Comparison of ENCODE assay signal across 9 mouse cellular contexts in genomic region chr6:48538841-48539737, GRCm38 (mm10). TPM values are rescaled to one million over a fixed set of nuclear protein-coding genes. Genes with fewer than 3 reads are reported as not detected.
DNase-seq lines count a peak whose midpoint lies in the region; ATAC-seq and TF ChIP-seq lines count a peak whose summit lies in the region.
"Had no signal": no experiment of that assay in that cellular context is flagged by ENCODE, and none has a peak within 500 bp of the region (broad histone marks: within the 10 kb centered on the region; RNA-seq: fewer than 3 reads in every experiment).

No protein-coding gene starts in this region.

- H3K4me1 ChIP-seq in E14TG2a.4 (replicated peaks; ENCODE audit: low read depth, low read length) = peaks cover 44% of the 10 kb centered on the region

- peaks cover 31% of the 10 kb centered on the region for H3K27me3 ChIP-seq in E14TG2a.4 (ENCODE audit: insufficient read depth, low read length)
- H3K27me3 ChIP-seq: heart, embryonic 15.5 days had no signal

- ATAC-seq in erythroid progenitor cell, adult 5-6 weeks (replicated peaks; ENCODE audit: low FRiP score, poor library complexity, severe bottlenecking) = no peak; the same call in 1 of the 2 replicates

- H3K9me3 ChIP-seq in E14TG2a.4 (ENCODE audit: low read length) = no peaks in the 10 kb centered on the region
- H3K9me3 ChIP-seq: heart, embryonic 15.5 days had no signal

- TF ChIP-seq CTCF in E14TG2a.4 (conservative IDR thresholded peaks at IDR 0.05; ENCODE audit: low read length) = peak; percentile 47

- no peak overlapping the region for H3K4me3 ChIP-seq in E14TG2a.4 (replicated peaks; ENCODE audit: low read length)
- H3K4me3 ChIP-seq: heart, embryonic 15.5 days had no signal

- DNase-seq in adipocyte (ENCODE audit: low spot score) = peak; percentile 97
- peak; percentile 84 for DNase-seq in embryo, embryonic 10.5 days (ENCODE audit: low spot score)
- DNase-seq in gastrocnemius, postnatal 4 days (ENCODE audit: low spot score in 2 of 2) = peak; percentile 60 to 76
- peak; percentile 73 to 92 for DNase-seq in layer of hippocampus, adult 18-20 months (ENCODE audit: low spot score in 2 of 2)
- DNase-seq in lung, postnatal 36 days = peak; percentile 92
- peak; percentile 83 to 87 for DNase-seq in right cerebral cortex, adult 2 months (ENCODE audit: low spot score in 2 of 2)

- 0 out of 2 replicates have a peak, but pooled peaks cover 6% of the 10 kb centered on the region for H3K36me3 ChIP-seq in E14TG2a.4 (ENCODE audit: insufficient read depth, low read length)
- H3K36me3 ChIP-seq: heart, embryonic 15.5 days had no signal

RNA-seq across cellular contexts. Expression of gene Atp6v0e2, which starts 1.7 kb away (rescaled TPM):
- total RNA-seq in gastrocnemius, postnatal 4 days (2021) = 10 to 100 TPM; 29.7 to 33.3 TPM
- 100 to 1,000 TPM; 440 to 446 TPM for total RNA-seq in layer of hippocampus, adult 18-20 months (2021)
- not detected in 2 replicates for total RNA-seq in erythroid progenitor cell, adult 5-6 weeks (2015; ENCODE audit: low replicate concordance)
- not detected in 2 replicates for total RNA-seq in erythroid progenitor cell, adult 5-6 weeks (2017; ENCODE audit: low replicate concordance)

RNA-seq across cellular contexts. Expression of gene Lrrc61, which starts 15.5 kb away (rescaled TPM):
- 10 to 100 TPM; 15.8 to 20.1 TPM for total RNA-seq in gastrocnemius, postnatal 4 days (2021)
- total RNA-seq in layer of hippocampus, adult 18-20 months (2021) = 10 to 100 TPM; 32.3 to 37.6 TPM
- 2.1 TPM in 1 of 2 replicates, not detected in the other for total RNA-seq in erythroid progenitor cell, adult 5-6 weeks (2015; ENCODE audit: low replicate concordance)
- 0.13 and 1.1 TPM in 2 replicates for total RNA-seq in erythroid progenitor cell, adult 5-6 weeks (2017; ENCODE audit: low replicate concordance)

RNA-seq across cellular contexts. Expression of gene Rarres2, which starts 33.5 kb away (rescaled TPM):
- total RNA-seq in gastrocnemius, postnatal 4 days (2021) = 10 to 100 TPM; 57.3 to 67.1 TPM
- total RNA-seq in layer of hippocampus, adult 18-20 months (2021) = 10 to 100 TPM; 14.9 to 18.0 TPM
- not detected in 2 replicates for total RNA-seq in erythroid progenitor cell, adult 5-6 weeks (2015; ENCODE audit: low replicate concordance)
- total RNA-seq in erythroid progenitor cell, adult 5-6 weeks (2017; ENCODE audit: low replicate concordance) = 3.6 TPM in 1 of 2 replicates, not detected in the other

RNA-seq across cellular contexts. Expression of gene Gm45021, which starts 50.3 kb away (rescaled TPM):
- not detected for total RNA-seq in gastrocnemius, postnatal 4 days (2021)
- not detected for total RNA-seq in layer of hippocampus, adult 18-20 months (2021)
- total RNA-seq in erythroid progenitor cell, adult 5-6 weeks (2015; ENCODE audit: low replicate concordance) = not detected in 2 replicates
- not detected in 2 replicates for total RNA-seq in erythroid progenitor cell, adult 5-6 weeks (2017; ENCODE audit: low replicate concordance)

RNA-seq across cellular contexts. Expression of gene Repin1, which starts 54.6 kb away (rescaled TPM):
- total RNA-seq in gastrocnemius, postnatal 4 days (2021) = 10 to 100 TPM; 29.1 to 31.9 TPM
- 10 to 100 TPM; 48.0 to 51.0 TPM for total RNA-seq in layer of hippocampus, adult 18-20 months (2021)
- total RNA-seq in erythroid progenitor cell, adult 5-6 weeks (2015; ENCODE audit: low replicate concordance) = not detected in 2 replicates
- total RNA-seq in erythroid progenitor cell, adult 5-6 weeks (2017; ENCODE audit: low replicate concordance) = 0.77 and 1.7 TPM in 2 replicates

Comparison
In these comparisons a context has a peak if more than half of its experiments do, and no peak if none do; other contexts are left out.
1. RNA of gene Atp6v0e2, which starts 1.7 kb away (total RNA-seq): 440 to 446 TPM in layer of hippocampus, adult 18-20 months and 29.7 to 33.3 TPM in gastrocnemius, postnatal 4 days; not detected in erythroid progenitor cell, adult 5-6 weeks; every median in the first group is over 10 times any median in the second.
2. RNA of gene Lrrc61, which starts 15.5 kb away (total RNA-seq): 32.3 to 37.6 TPM in layer of hippocampus, adult 18-20 months and 15.8 to 20.1 TPM in gastrocnemius, postnatal 4 days; 0.13 to 2.1 TPM in erythroid progenitor cell, adult 5-6 weeks; every median in the first group is over 4 times any median in the second.
3. Peak in every context shown above with its lines, with median percentiles within 50 percentile points of each other: DNase-seq.